Mouse (Mus musculus) liver, adult 2 months (tissue): Measurements from ENCODE around the gene Hpcal4.

Experiments
- CTCF ChIP-seq: fragments of 200-500 bp; IDR thresholded peaks from 2 replicates; pipeline ENCODE4 v1.5.1; 2011; ENCODE audit warnings: low read depth, low read length, control low read depth
- POLR2A ChIP-seq: fragments of 200-500 bp; IDR thresholded peaks from 2 replicates; pipeline ENCODE4 v1.6.1; 2011; ENCODE audit warnings: low read length, control low read depth; ENCODE audit not compliant: insufficient read depth; ENCODE audit errors: extremely low read depth

DNA sequence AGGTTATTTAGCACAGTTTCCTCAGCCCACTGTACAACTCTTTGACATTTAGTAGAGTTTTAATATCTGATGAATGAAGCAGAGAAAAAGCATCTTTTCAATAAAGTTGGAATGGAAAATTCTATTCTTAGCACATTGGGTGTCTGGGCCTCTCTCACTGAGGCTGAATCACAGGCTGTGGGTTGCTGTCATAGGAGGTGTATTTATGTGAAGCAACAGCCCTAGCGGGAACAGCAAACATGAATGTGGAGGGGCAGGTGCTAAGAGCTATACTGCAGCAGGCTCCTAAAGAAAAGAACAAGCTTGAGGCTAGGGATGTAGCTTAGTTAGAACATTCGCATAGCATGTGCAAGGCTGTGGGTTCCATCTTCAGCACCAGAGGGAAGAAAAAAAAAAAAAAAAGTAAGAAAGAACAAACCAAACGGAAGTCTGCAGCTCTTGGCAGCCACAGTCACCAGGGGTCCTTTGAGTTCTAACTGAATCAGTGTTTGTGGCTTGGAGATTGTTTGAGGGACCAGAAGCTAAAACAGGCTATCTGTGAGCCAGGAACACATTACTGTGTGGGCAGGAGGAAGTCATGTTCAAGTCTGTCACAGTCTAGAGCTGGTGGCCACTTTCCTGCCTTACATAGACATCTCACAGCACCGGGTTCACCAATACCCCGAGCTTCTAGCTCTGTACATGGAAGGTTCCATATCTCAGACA lies 35.4 kb upstream of the Hpcal4 start:
- TF ChIP-seq POLR2A (no peak), CTCF (no peak)
